8 mouse cellular contexts compared by ENCODE assay signal in the genomic region with DNA sequence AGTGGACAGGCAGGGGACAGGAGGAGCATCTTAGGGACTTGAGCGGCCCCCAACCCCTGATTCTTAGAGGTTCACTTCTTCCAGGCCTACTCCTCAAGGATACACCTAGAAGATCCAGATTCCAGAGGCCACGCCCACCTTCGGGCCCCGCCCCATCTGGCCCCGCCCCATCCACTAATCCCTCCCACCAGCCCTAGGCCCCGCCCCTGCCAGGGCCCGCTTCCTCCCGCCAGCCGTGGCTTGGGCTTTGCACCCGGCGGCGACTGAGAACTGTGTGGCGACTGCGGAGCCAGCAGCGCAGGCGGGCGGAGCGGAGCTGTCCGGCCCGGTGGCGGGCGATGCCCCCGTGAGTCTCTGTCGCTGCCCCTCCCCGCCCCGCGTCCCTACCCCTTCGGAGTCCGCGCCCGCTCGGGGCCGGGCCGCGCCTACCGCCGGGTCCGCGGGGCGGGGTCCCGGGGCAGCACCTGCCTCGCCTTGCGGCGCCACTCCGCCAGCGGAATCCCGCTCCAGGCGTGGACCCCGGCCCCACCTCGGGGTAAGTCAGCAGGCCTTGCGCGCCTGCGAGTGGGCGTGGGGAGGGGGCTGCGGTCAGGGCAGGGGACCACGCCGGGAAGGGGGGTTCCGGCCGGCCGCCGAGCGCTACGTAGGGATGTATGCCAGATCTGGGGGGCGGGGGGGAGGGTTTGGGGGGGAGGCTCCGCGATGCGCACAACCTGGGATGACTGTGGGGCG. TPM values are rescaled to one million over a fixed set of nuclear protein-coding genes. Genes with fewer than 3 reads are reported as not detected.
DNase-seq lines count a peak whose midpoint lies in the region; ATAC-seq and TF ChIP-seq lines count a peak whose summit lies in the region.

A gene (plus strand): TSS at position 229 of the 732 bp plus-strand sequence.

- 2% methylated on average over 62 of the region's 68 CpGs for WGBS in cerebellum, adult 2 months
- 2% methylated on average over 67 of the region's 68 CpGs for WGBS in forebrain, postnatal 0 days
- WGBS in limb, embryonic 12.5 days, result under 1% methylated on average over 68 of the region's 68 CpGs
- under 1% methylated on average over 68 of the region's 68 CpGs for WGBS in midbrain, embryonic 14.5 days

- H3K27ac ChIP-seq in gastrocnemius, adult 2 months, result no peak within 1 kb of the TSS
- peak within 1 kb of the TSS; percentile 89 for H3K27ac ChIP-seq in cerebellum, adult 2 months (ENCODE audit: insufficient read depth, low read length)
- peak within 1 kb of the TSS; percentile 66 for H3K27ac ChIP-seq in forebrain, postnatal 0 days (ENCODE audit: low read depth, low read length)
- no peak within 1 kb of the TSS for H3K27ac ChIP-seq in limb, embryonic 12.5 days
- H3K27ac ChIP-seq in midbrain, embryonic 14.5 days (replicated peaks; ENCODE audit: low read depth, low read length), result peak within 1 kb of the TSS; percentile 55

- H3K4me3 ChIP-seq in gastrocnemius, adult 2 months, result peak within 1 kb of the TSS; percentile 70
- H3K4me3 ChIP-seq in cerebellum, adult 2 months (replicated peaks; ENCODE audit: insufficient read depth, low read depth, low read length), result peak within 1 kb of the TSS; percentile 55
- H3K4me3 ChIP-seq in forebrain, postnatal 0 days (ENCODE audit: low read depth, low read length), result peak within 1 kb of the TSS; percentile 61
- peak within 1 kb of the TSS; percentile 61 for H3K4me3 ChIP-seq in limb, embryonic 12.5 days (replicated peaks)
- H3K4me3 ChIP-seq in midbrain, embryonic 14.5 days (replicated peaks; ENCODE audit: low read depth, low read length), result peak within 1 kb of the TSS; percentile 68

- H3K9me3 ChIP-seq in forebrain, postnatal 0 days (ENCODE audit: low read length), result no peaks in the 10 kb centered on the region
- peaks cover 5% of the 10 kb centered on the region for H3K9me3 ChIP-seq in limb, embryonic 12.5 days
- no peaks in the 10 kb centered on the region for H3K9me3 ChIP-seq in midbrain, embryonic 14.5 days (ENCODE audit: control insufficient read depth, low read length)

- no peaks in the 10 kb centered on the region for H3K36me3 ChIP-seq in forebrain, postnatal 0 days (ENCODE audit: insufficient read depth)
- no peaks in the 10 kb centered on the region for H3K36me3 ChIP-seq in limb, embryonic 12.5 days
- no peaks in the 10 kb centered on the region for H3K36me3 ChIP-seq in midbrain, embryonic 14.5 days (ENCODE audit: control insufficient read depth, insufficient read depth, low read length)

- peak; percentile 62 for DNase-seq in gastrocnemius, adult 2 months
- DNase-seq in gastrocnemius, postnatal 36 days, result no peak
- DNase-seq in cerebellum, adult 2 months, result peak; percentile 78 to 83
- DNase-seq in forebrain, postnatal 0 days, result peak; percentile 61
- DNase-seq in kidney, adult 11 months, result peak; percentile 28
- DNase-seq in midbrain, embryonic 14.5 days, result peak; percentile 79
- DNase-seq in spleen, postnatal 10 days (ENCODE audit: low spot score in 2 of 2), result peak; percentile 29 to 71

- H3K4me1 ChIP-seq in cerebellum, adult 2 months (ENCODE audit: control insufficient read depth, insufficient read depth, low read length), result peaks cover 36% of the 10 kb centered on the region
- H3K4me1 ChIP-seq in forebrain, postnatal 0 days (ENCODE audit: insufficient read depth), result no peaks in the 10 kb centered on the region
- H3K4me1 ChIP-seq in limb, embryonic 12.5 days (replicated peaks), result peaks cover 5% of the 10 kb centered on the region; the same call in 1 of the 2 replicates
- H3K4me1 ChIP-seq in midbrain, embryonic 14.5 days (ENCODE audit: control insufficient read depth, insufficient read depth, low read length), result peaks cover 19% of the 10 kb centered on the region; the same call in 1 of the 2 replicates

- ATAC-seq in forebrain, postnatal 0 days, result peak; percentile 73
- ATAC-seq in limb, embryonic 12.5 days (ENCODE audit: insufficient number of reproducible peaks, insufficient read depth, low FRiP score, low TSS enrichment, low read depth), result peak; percentile 57
- peak; percentile 72 for ATAC-seq in midbrain, embryonic 14.5 days (ENCODE audit: low FRiP score, low TSS enrichment)

- intact Hi-C loops in gastrocnemius, adult 2 months (cut with DNase I), result no loop called here
- intact Hi-C loops in gastrocnemius, postnatal 36 days (cut with DNase I), result loop anchor here (5.0 kb wide), 2 partner anchors 33 to 58 kb away; no protein-coding TSS in a partner anchor

- H3K9ac ChIP-seq in forebrain, postnatal 0 days, result peak within 1 kb of the TSS; percentile 69
- H3K9ac ChIP-seq in limb, embryonic 12.5 days (replicated peaks), result peak within 1 kb of the TSS; percentile 62
- H3K9ac ChIP-seq in midbrain, embryonic 14.5 days (replicated peaks; ENCODE audit: low read length), result peak within 1 kb of the TSS; percentile 74

- H3K4me2 ChIP-seq in forebrain, postnatal 0 days (ENCODE audit: low read depth), result peak within 1 kb of the TSS; percentile 83
- peak within 1 kb of the TSS; percentile 96 for H3K4me2 ChIP-seq in limb, embryonic 12.5 days
- peak within 1 kb of the TSS; percentile 84 for H3K4me2 ChIP-seq in midbrain, embryonic 14.5 days (ENCODE audit: low read length)

- TF ChIP-seq POLR2A in cerebellum, adult 2 months (IDR thresholded peaks at IDR 0.05; ENCODE audit: borderline replicate concordance, insufficient read depth, low read length), result peak; percentile 58

- no peak for TF ChIP-seq CTCF in gastrocnemius, adult 2 months (IDR thresholded peaks at IDR 0.05)
- no peak for TF ChIP-seq CTCF in cerebellum, adult 2 months (IDR thresholded peaks at IDR 0.05; ENCODE audit: borderline replicate concordance, insufficient read depth, low read depth, low read length)
- no peak for TF ChIP-seq CTCF in forebrain, postnatal 0 days (IDR thresholded peaks at IDR 0.05; ENCODE audit: low read depth)

- no peaks in the 10 kb centered on the region for H3K27me3 ChIP-seq in cerebellum, adult 2 months (ENCODE audit: control insufficient read depth, insufficient read depth, low read length)
- no peaks in the 10 kb centered on the region for H3K27me3 ChIP-seq in forebrain, postnatal 0 days (ENCODE audit: insufficient read depth, low read length)
- H3K27me3 ChIP-seq in limb, embryonic 12.5 days, result peaks cover 64% of the 10 kb centered on the region
- H3K27me3 ChIP-seq in midbrain, embryonic 14.5 days (ENCODE audit: control insufficient read depth, insufficient read depth, low read length), result no peaks in the 10 kb centered on the region; the same call in 1 of the 2 replicates

RNA-seq across cellular contexts. Expression of the gene that starts here (rescaled TPM):
- total RNA-seq in gastrocnemius, adult 2 months (2021), result under 1 TPM in 1 of 2 experiments, not detected in 1; 0.03 TPM
- total RNA-seq in gastrocnemius, postnatal 36 days (2021), result under 1 TPM in 1 of 2 experiments, not detected in 1; 0.05 TPM
- 104 and 118 TPM in 2 replicates for polyA plus RNA-seq in cerebellum, adult 2 months (2012; rRNA removed)
- total RNA-seq in forebrain, postnatal 0 days (2014; rRNA removed), result 68.2 and 86.1 TPM in 2 replicates
- 14.7 and 21.7 TPM in 2 replicates for polyA plus RNA-seq in forebrain, postnatal 0 days (2015; fragmentation: Nextera tagmentation; extraction: Ambion mirVana)
- 0.35 and 0.98 TPM in 2 replicates for polyA plus RNA-seq in limb, embryonic 12.5 days (2016; fragmentation: Nextera tagmentation; extraction: Ambion mirVana)
- polyA plus RNA-seq in midbrain, embryonic 14.5 days (2014; fragmentation: Nextera tagmentation; extraction: Ambion mirVana), result 20.7 and 20.9 TPM in 2 replicates

Comparison
In these comparisons a context has a peak if more than half of its experiments do, and no peak if none do; other contexts are left out.
1. RNA of the gene that starts here (total RNA-seq): 68.2 to 86.1 TPM in forebrain, postnatal 0 days; 0.05 TPM in gastrocnemius, postnatal 36 days and 0.03 TPM in gastrocnemius, adult 2 months; every median in the first group is over 10 times any median in the second.
2. Peak in DNase-seq and H3K4me3 ChIP-seq in gastrocnemius, adult 2 months; RNA of the gene not detected or under 1 TPM.
3. Peak in ATAC-seq, H3K4me3 ChIP-seq, H3K9ac ChIP-seq and H3K4me2 ChIP-seq in limb, embryonic 12.5 days; RNA of the gene not detected or under 1 TPM.
4. DNase-seq: peak in cerebellum, adult 2 months (2 of 2), forebrain, postnatal 0 days (single experiment), kidney, adult 11 months (single experiment), midbrain, embryonic 14.5 days (single experiment) and spleen, postnatal 10 days (2 of 2); none in gastrocnemius, postnatal 36 days (0 of 2).
5. H3K27ac ChIP-seq: peak in cerebellum, adult 2 months (single experiment), forebrain, postnatal 0 days (single experiment) and midbrain, embryonic 14.5 days (single experiment); none in gastrocnemius, adult 2 months (single experiment) and limb, embryonic 12.5 days (single experiment).
6. Peak in every context shown above with its lines, with median percentiles within 50 percentile points of each other: H3K4me3 ChIP-seq, ATAC-seq, H3K4me2 ChIP-seq and H3K9ac ChIP-seq.